Mouse (Mus musculus): ENCODE results near the gene Nccrp1.
"Not testable (repeated sequence)": the region's sequence is repeated elsewhere in the genome, so short reads cannot be mapped to it uniquely, and the experiment has no call there.

Nccrp1 gene

DNA sequence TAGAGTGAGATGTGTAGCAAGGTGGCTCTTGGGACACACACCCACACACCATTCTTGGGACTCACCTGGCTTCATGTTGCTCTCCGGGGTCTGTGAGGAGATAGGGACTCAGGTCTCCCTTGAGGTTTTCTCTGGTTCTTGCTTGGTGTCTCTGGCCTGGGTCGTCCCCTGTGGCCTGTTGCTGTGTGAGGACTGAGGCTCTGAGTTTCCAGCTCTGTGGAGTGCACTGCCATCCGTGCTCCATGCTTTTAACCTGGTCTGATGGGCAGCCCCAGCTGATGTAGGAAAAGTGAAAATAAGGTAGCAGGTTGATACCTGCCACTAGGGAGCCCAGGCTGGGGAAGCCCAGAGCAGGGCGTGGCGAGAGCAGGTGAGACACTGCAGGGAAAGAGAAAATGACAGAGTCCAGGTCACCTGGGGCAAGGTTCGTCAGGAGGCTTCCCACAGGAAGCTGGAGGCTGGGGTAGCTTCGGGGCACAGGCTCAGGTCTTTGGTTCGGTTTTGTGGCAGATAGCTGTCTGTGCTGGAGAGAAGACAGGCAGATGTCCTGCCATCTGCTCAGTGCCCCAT, 36.6 kb downstream of the Nccrp1 start, which contains the start of gene Ifnl2:
Gene Ifnl2 (minus strand): TSS at position 51 of the 570 bp plus-strand sequence.
- DNase-seq = not testable (repeated sequence)

- DNase-seq = not testable (repeated sequence)
Observed at GRCm38 (mm10) chr7:28509121-28509520, 37.9 kb downstream of the Nccrp1 start.

GRCm38 (mm10) chr7:28505585-28505984, 41.5 kb downstream of the Nccrp1 start:
- no peak for DNase-seq

- no peak for DNase-seq
Observed at GRCm38 (mm10) chr7:28495426-28495825, 51.6 kb downstream of the Nccrp1 start.
